ENCODE assay signal across 8 mouse cellular contexts in genomic region chrX:143051478-143051877, GRCm38 (mm10). TPM values are rescaled to one million over a fixed set of nuclear protein-coding genes. Genes with fewer than 3 reads are reported as not detected.
A peak's percentile ranks its signal among the peaks of the same experiment; 100 is the strongest.
DNase-seq lines count a peak whose midpoint lies in the region; ATAC-seq and TF ChIP-seq lines count a peak whose summit lies in the region.

No protein-coding gene starts in this region.

- no peak overlapping the region for H3K4me2 ChIP-seq in forebrain, embryonic 13.5 days
- H3K4me2 ChIP-seq in forebrain, embryonic 16.5 days (ENCODE audit: low read length) = no peak overlapping the region

- no peaks in the 10 kb centered on the region for H3K9me3 ChIP-seq in forebrain, embryonic 13.5 days (replicated peaks)
- no peaks in the 10 kb centered on the region for H3K9me3 ChIP-seq in forebrain, embryonic 16.5 days (ENCODE audit: control insufficient read depth, low read length)

- no peak overlapping the region for H3K27ac ChIP-seq in forebrain, embryonic 13.5 days
- H3K27ac ChIP-seq in forebrain, embryonic 16.5 days (ENCODE audit: low read length) = no peak overlapping the region
- H3K27ac ChIP-seq in thymus, adult 2 months (ENCODE audit: control insufficient read depth, insufficient read depth, low read length) = no peak overlapping the region

- TF ChIP-seq CTCF in thymus, adult 2 months (IDR thresholded peaks at IDR 0.05; ENCODE audit: borderline replicate concordance, control insufficient read depth, extremely low read depth, insufficient read depth, low read length, poor library complexity) = no peak

- H3K4me3 ChIP-seq in forebrain, embryonic 13.5 days = no peak overlapping the region
- no peak overlapping the region for H3K4me3 ChIP-seq in forebrain, embryonic 16.5 days (replicated peaks; ENCODE audit: low read length)
- H3K4me3 ChIP-seq in thymus, adult 2 months (ENCODE audit: control insufficient read depth, insufficient read depth, low read length) = no peak overlapping the region

- peak; percentile 35 for DNase-seq in thymus, adult 2 months
- no peak for DNase-seq in thymus, adult 18-20 months
- peak; percentile 23 for DNase-seq in embryo, embryonic 10 days (ENCODE audit: low spot score)
- DNase-seq in large intestine, adult 2 months (ENCODE audit: low read depth, low spot score) = peak; percentile 18
- peak; percentile 53 for DNase-seq in retina, postnatal 1 day
- no peak for DNase-seq in layer of hippocampus, postnatal 25 days (ENCODE audit: extremely low spot score in 1 of 2, low spot score in 1 of 2)

- no peak overlapping the region for H3K9ac ChIP-seq in forebrain, embryonic 13.5 days
- no peak overlapping the region for H3K9ac ChIP-seq in forebrain, embryonic 16.5 days (replicated peaks; ENCODE audit: low read depth, low read length)

- no peaks in the 10 kb centered on the region for H3K4me1 ChIP-seq in forebrain, embryonic 13.5 days
- H3K4me1 ChIP-seq in forebrain, embryonic 16.5 days (replicated peaks; ENCODE audit: control insufficient read depth, insufficient read depth, low read length) = no peaks in the 10 kb centered on the region
- no peaks in the 10 kb centered on the region for H3K4me1 ChIP-seq in thymus, adult 2 months (replicated peaks; ENCODE audit: control insufficient read depth, insufficient read depth, low read length)

- H3K36me3 ChIP-seq in forebrain, embryonic 13.5 days (ENCODE audit: poor library complexity, severe bottlenecking) = no peaks in the 10 kb centered on the region
- H3K36me3 ChIP-seq in forebrain, embryonic 16.5 days (ENCODE audit: control insufficient read depth, insufficient read depth) = no peaks in the 10 kb centered on the region
- no peaks in the 10 kb centered on the region for H3K36me3 ChIP-seq in thymus, adult 2 months (ENCODE audit: control insufficient read depth, insufficient read depth, low read length)

- peak; percentile 55; the same call in 1 of the 2 replicates for ATAC-seq in forebrain, embryonic 13.5 days
- ATAC-seq in forebrain, embryonic 16.5 days = no peak

- no peaks in the 10 kb centered on the region for H3K27me3 ChIP-seq in forebrain, embryonic 13.5 days
- no peaks in the 10 kb centered on the region; the same call in 1 of the 2 replicates for H3K27me3 ChIP-seq in forebrain, embryonic 16.5 days (replicated peaks; ENCODE audit: control insufficient read depth, insufficient read depth, low read length)
- no peaks in the 10 kb centered on the region for H3K27me3 ChIP-seq in thymus, adult 2 months (ENCODE audit: control insufficient read depth, insufficient read depth, low read length)

- TF ChIP-seq POLR2A in thymus, adult 2 months (IDR thresholded peaks at IDR 0.05; ENCODE audit: control insufficient read depth, extremely low read depth, insufficient read depth, low read length, poor library complexity) = no peak

RNA-seq across cellular contexts. Expression of gene Rtl9, which starts 47.9 kb away (rescaled TPM):
- polyA plus RNA-seq in forebrain, embryonic 13.5 days (2015; fragmentation: Nextera tagmentation; extraction: Ambion mirVana) = 0.16 and 0.27 TPM in 2 replicates
- 0.43 and 0.60 TPM in 2 replicates for polyA plus RNA-seq in forebrain, embryonic 16.5 days (2015; fragmentation: Nextera tagmentation; extraction: Ambion mirVana)
- 0.04 and 0.05 TPM in 2 replicates for polyA plus RNA-seq in thymus, adult 2 months (2012; rRNA removed)
- polyA plus RNA-seq in large intestine, adult 2 months (2012; rRNA removed) = 0.03 and 0.05 TPM in 2 replicates
- total RNA-seq in layer of hippocampus, postnatal 25 days (2021) = 1 to 10 TPM in 1 of 2 experiments, under 1 TPM in 1; 0.89 to 1.1 TPM

Comparison
In these comparisons a context has a peak if more than half of its experiments do, and no peak if none do; other contexts are left out.
1. DNase-seq: peak in thymus, adult 2 months (single experiment), embryo, embryonic 10 days (single experiment), large intestine, adult 2 months (single experiment) and retina, postnatal 1 day (single experiment); none in thymus, adult 18-20 months (0 of 2) and layer of hippocampus, postnatal 25 days (0 of 2).